Mouse (Mus musculus): Measurements from ENCODE around the gene Sbno1. TPM values are rescaled to one million over a fixed set of nuclear protein-coding genes. Genes with fewer than 3 reads are reported as not detected.

The Sbno1 gene
- polyA plus RNA-seq, 1 experiment from 2014 or later = 56.2 TPM

DNA sequence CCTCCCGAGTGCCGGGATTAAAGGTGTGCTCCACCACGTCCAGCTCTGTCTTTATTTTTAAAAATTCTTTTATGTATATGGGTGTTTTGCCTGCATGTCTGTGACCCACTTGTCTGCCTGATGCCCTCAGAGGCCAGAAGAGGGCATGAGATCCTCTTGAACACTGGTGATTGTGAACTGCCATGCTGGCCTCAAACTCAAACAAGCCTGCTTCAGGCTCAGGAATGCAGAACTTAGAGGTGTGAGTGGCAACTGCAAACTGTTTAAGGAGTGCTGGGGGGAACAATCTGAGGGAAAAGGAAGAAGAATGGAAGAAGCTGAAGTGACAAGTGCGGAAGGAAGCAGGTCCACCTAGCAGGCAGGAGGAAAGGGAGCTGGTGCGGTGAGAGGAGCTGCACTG lies 12.4 kb upstream of the Sbno1 start:
- no peak overlapping the region for H3K9ac ChIP-seq (ENCODE audit: low read depth, low read length)
- no peaks in the 10 kb centered on the region for H3K36me3 ChIP-seq (ENCODE audit: insufficient read depth, low read length)
- no peak for ATAC-seq (replicated peaks; ENCODE audit: low FRiP score, low read depth)
- H3K9me3 ChIP-seq (replicated peaks; ENCODE audit: low read length) = no peaks in the 10 kb centered on the region
- no peaks in the 10 kb centered on the region for H3K27me3 ChIP-seq (ENCODE audit: insufficient read depth, low read length)
- no peak overlapping the region for H3K27ac ChIP-seq
- 0 out of 2 replicates have a peak, but pooled peaks cover 4% of the 10 kb centered on the region for H3K4me1 ChIP-seq (replicated peaks; ENCODE audit: insufficient read depth, low read length)
- WGBS = 90% methylated on average over 5 of the region's 5 CpGs
- TF ChIP-seq CTCF (IDR thresholded peaks at IDR 0.05; ENCODE audit: low read depth) = peak; percentile 54
- DNase-seq (ENCODE audit: low spot score) = no peak
- no peak overlapping the region for H3K4me2 ChIP-seq (ENCODE audit: low read length)
- H3K4me3 ChIP-seq (replicated peaks; ENCODE audit: low read depth, low read length) = no peak overlapping the region

DNA sequence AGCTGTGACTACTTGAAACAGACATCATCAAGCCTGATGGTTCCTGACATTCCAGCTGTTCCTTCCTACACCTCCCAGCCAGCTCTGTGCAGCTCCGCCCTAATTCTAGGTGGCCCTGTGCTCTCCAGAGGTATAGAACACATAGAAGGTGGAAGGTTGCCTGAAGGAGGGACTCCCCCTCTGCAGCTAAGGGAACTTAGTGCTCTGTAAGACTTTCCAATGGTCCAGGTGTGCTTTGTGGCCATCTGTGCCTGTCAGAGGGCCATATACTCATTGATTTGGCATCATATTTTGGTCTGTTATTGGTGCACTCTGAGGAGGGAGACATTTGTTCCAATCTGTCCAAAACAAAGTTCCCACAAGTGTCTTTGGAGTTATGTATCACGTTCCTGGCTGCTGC lies 7.2 kb upstream of the Sbno1 start:
- Histone ChIP-seq H3K27ac (no peak overlapping the region), H3K36me3 (ENCODE audit: insufficient read depth, low read length) (no peaks in the 10 kb centered on the region), H3K27me3 (ENCODE audit: insufficient read depth, low read length) (no peaks in the 10 kb centered on the region), H3K9me3 (replicated peaks; ENCODE audit: low read length) (no peaks in the 10 kb centered on the region), H3K4me3 (replicated peaks; ENCODE audit: low read depth, low read length) (no peak overlapping the region), H3K4me1 (replicated peaks; ENCODE audit: insufficient read depth, low read length) (no peaks in the 10 kb centered on the region), H3K9ac (ENCODE audit: low read depth, low read length) (no peak overlapping the region), H3K4me2 (ENCODE audit: low read length) (no peak overlapping the region)
- ATAC-seq (replicated peaks; ENCODE audit: low FRiP score, low read depth) (no peak), DNase-seq (ENCODE audit: low spot score) (no peak)
- TF ChIP-seq CTCF (IDR thresholded peaks at IDR 0.05; ENCODE audit: low read depth) = no peak
- WGBS = 63% methylated on average over 2 of the region's 2 CpGs

DNA sequence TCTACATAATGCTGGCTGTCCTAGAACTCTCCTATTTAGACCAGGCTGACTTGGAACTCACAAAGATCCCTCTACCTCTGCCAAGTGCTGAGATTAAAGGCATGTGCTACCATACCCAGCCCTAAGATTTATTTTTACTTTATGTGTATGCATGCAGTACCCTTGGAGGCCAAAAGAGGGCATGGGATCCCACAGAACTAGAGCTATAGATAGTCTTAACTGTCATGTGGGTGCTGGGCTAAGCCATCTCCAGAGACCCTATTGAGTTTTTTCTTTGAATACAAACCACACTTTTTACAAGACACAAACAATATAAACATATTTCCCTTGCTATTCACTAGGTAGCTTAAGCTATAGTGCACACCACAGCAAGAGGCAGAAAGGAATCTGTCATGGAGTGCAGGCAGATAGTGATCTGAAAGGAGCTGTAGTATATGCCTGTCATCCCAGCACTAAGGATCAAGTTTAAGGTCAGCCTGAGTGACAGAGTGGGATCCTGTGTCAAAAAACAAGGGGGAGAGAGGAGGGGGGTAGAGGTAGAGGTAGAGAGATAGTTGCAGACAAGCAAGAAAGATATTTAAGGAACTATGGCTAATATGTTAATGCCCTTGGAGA lies 6.7 kb upstream of the Sbno1 start:
- Histone ChIP-seq H3K36me3 (ENCODE audit: insufficient read depth, low read length) (no peaks in the 10 kb centered on the region), H3K4me2 (ENCODE audit: low read length) (no peak overlapping the region), H3K9ac (ENCODE audit: low read depth, low read length) (no peak overlapping the region), H3K4me1 (replicated peaks; ENCODE audit: insufficient read depth, low read length) (no peaks in the 10 kb centered on the region), H3K4me3 (replicated peaks; ENCODE audit: low read depth, low read length) (no peak overlapping the region), H3K27ac (no peak overlapping the region), H3K9me3 (replicated peaks; ENCODE audit: low read length) (no peaks in the 10 kb centered on the region), H3K27me3 (ENCODE audit: insufficient read depth, low read length) (no peaks in the 10 kb centered on the region)
- 0 out of 2 replicates have a peak, but pooled peaks have one; percentile 46 for ATAC-seq (replicated peaks; ENCODE audit: low FRiP score, low read depth)
- peak; percentile 83 for DNase-seq (ENCODE audit: low spot score)
- TF ChIP-seq CTCF (IDR thresholded peaks at IDR 0.05; ENCODE audit: low read depth) = peak; percentile 94

DNA sequence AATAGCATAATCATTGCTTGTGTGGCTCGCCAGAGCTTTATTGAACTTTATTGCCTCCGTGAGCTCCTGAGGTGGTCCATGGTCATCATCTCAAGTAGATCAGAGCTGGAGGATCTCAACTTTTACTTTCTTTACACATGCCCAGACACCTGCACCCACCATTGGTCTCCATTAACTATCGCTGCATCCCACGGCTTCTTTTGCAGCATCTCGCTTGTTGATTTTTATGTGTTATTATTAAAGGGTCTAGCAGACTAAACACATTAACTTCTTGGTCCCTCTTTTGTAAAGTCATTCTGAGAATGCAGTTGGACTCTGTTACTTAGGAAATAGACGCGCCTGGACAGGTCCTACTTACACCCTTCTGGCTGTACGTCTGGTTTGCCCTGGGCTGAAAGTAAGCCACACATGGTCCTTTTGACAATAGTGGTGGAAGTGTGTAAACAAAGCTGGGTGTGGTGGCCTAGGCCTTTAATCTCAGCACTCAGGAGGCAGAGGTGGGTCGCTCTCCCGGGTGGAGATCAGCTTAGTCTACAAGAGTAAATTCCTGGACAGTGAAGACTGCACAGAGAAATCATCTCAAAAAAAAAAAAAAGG lies 772 bp upstream of the Sbno1 start:
- Histone ChIP-seq H3K9me3 (replicated peaks; ENCODE audit: low read length) (no peaks in the 10 kb centered on the region), H3K36me3 (ENCODE audit: insufficient read depth, low read length) (no peaks in the 10 kb centered on the region), H3K9ac (ENCODE audit: low read depth, low read length) (no peak overlapping the region), H3K4me2 (ENCODE audit: low read length) (peak overlapping the region; percentile 48), H3K27me3 (ENCODE audit: insufficient read depth, low read length) (no peaks in the 10 kb centered on the region), H3K4me1 (replicated peaks; ENCODE audit: insufficient read depth, low read length) (no peaks in the 10 kb centered on the region), H3K27ac (peak overlapping the region; percentile 89), H3K4me3 (replicated peaks; ENCODE audit: low read depth, low read length) (peak overlapping the region; percentile 99)
- no peak for TF ChIP-seq CTCF (IDR thresholded peaks at IDR 0.05; ENCODE audit: low read depth)
- no peak for DNase-seq (ENCODE audit: low spot score)
- 87% methylated on average over 10 of the region's 10 CpGs for WGBS
- no peak for ATAC-seq (replicated peaks; ENCODE audit: low FRiP score, low read depth)

DNA sequence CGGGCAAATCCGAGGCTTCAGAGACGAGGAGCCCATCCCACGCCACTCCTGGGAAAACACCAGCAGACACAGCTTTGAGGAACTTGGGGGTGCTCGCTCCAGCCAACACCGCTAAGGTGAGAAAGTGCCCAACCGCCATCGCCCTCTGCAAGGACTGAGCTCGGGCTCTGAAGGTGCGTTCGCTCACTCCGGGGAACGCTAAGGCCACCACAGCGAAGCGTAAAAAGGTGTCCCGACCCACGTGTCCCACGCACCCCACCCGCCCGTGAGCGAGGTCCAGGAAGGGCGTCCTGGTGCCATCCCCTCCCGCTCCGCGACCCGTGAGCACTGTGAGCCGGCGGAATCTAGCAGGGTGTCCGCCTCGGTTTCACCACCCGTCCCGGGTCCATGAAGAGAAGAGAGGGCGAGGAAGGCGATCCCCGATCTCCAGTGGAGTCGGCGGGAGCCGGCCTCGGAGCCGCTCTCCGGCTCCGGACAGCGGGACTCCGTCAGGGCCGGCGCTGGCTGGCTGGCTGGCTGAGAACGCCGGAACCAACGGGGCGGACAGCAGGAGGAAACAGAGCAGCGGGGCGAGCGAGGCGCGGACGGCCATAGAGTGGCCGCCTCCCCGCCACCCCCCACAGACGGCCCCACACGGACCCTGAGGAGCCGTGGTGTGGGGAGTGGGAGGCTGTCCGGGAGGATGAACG lies 934 bp downstream of the Sbno1 start:
- Histone ChIP-seq H3K4me3 (replicated peaks; ENCODE audit: low read depth, low read length) (peak overlapping the region; percentile 99), H3K9me3 (replicated peaks; ENCODE audit: low read length) (no peaks in the 10 kb centered on the region), H3K9ac (ENCODE audit: low read depth, low read length) (peak overlapping the region; percentile 95), H3K27me3 (ENCODE audit: insufficient read depth, low read length) (no peaks in the 10 kb centered on the region), H3K4me1 (replicated peaks; ENCODE audit: insufficient read depth, low read length) (no peaks in the 10 kb centered on the region), H3K4me2 (ENCODE audit: low read length) (peak overlapping the region; percentile 90), H3K27ac (peak overlapping the region; percentile 92), H3K36me3 (ENCODE audit: insufficient read depth, low read length) (no peaks in the 10 kb centered on the region)
- ATAC-seq (replicated peaks; ENCODE audit: low FRiP score, low read depth) = peak; percentile 60
- no peak for TF ChIP-seq CTCF (IDR thresholded peaks at IDR 0.05; ENCODE audit: low read depth)
- DNase-seq (ENCODE audit: low spot score) = no peak
- under 1% methylated on average over 63 of the region's 63 CpGs for WGBS

DNA sequence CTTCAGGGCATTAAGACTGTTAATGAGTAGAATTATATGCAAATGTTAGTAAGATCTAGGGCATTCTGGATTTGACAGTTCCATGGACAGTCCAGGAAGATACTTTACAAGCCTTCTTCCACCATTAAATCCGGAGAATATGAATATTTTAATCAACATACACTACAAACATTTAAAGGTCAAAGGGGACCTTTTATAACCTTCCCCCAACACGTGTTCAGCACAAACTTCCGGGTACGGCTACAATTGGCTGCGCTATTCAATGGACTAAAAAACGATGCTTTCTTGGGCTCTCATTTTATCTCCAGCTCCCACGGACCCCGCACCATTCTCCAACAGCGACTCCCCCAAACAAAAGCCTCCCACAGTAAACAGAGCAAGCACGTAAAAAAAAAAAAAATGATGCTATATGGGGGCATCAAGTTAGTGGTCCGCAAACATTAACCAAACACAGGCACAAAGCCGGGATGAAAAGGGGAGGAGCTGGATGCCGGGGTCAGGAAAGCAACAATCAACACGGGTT lies 1.5 kb downstream of the Sbno1 start:
- peak overlapping the region; percentile 92 for H3K27ac ChIP-seq
- H3K4me3 ChIP-seq (replicated peaks; ENCODE audit: low read depth, low read length) = peak overlapping the region; percentile 99
- DNase-seq (ENCODE audit: low spot score) (peak; percentile 45), ATAC-seq (replicated peaks; ENCODE audit: low FRiP score, low read depth) (no peak)
- H3K36me3 ChIP-seq (ENCODE audit: insufficient read depth, low read length) = no peaks in the 10 kb centered on the region
- H3K4me1 ChIP-seq (replicated peaks; ENCODE audit: insufficient read depth, low read length) = no peaks in the 10 kb centered on the region
- H3K27me3 ChIP-seq (ENCODE audit: insufficient read depth, low read length) = no peaks in the 10 kb centered on the region
- no peaks in the 10 kb centered on the region for H3K9me3 ChIP-seq (replicated peaks; ENCODE audit: low read length)
- peak overlapping the region; percentile 90 for H3K4me2 ChIP-seq (ENCODE audit: low read length)
- peak overlapping the region; percentile 95 for H3K9ac ChIP-seq (ENCODE audit: low read depth, low read length)
- 2% methylated on average over 14 of the region's 14 CpGs for WGBS
- no peak for TF ChIP-seq CTCF (IDR thresholded peaks at IDR 0.05; ENCODE audit: low read depth)

All from kidney, postnatal 0 days (tissue).